Mouse (Mus musculus): ENCODE measurements around the gene Eml4. TPM values are rescaled to one million over a fixed set of nuclear protein-coding genes. Genes with fewer than 3 reads are reported as not detected.

Gene Eml4
- total RNA-seq, 2 experiments from 2014 or later: 3.3 to 4.4 TPM

DNA sequence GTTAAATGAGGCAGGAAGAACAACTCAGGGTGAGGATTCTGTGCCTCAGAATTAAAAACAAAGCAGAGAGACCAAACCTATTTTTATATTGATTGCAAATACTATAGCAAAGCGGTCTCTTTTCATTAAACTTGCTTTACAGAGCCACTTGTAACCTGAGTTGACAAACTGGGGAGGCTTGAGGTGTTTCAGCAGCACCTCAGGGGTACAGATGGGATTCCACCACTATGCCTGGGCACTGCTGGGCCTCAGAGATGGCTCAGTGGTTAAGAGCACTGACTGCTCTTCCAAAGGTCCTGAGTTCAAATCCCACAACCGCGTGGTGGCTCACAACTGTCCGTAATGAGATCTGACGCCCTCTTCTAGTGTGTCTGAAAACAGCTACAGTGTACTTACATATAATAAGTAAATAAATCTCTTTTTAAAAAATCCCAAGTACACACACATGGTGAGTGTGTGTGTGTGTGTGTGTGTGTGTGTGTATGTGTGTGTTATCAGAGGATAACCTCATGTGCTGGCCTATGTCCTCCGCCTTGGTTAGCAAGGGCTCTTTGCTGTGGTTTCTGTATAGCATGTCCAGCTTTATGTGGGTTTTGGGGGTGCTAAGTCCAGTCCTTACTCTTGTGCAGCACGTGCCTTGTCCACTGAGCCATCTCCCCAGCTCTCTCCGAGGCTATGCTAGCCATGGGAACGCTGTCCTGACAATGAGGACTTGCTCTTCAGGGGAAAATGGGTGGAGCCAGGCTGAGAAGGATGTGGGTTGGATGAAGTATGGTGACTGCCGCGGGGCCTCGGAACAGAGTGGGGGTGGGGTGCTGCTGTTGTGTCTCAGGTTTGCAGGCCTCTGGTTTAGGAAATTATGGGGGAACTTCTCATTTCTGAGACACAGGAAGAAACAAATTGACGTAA, 176.1 kb downstream of the Eml4 start:
- DNase-seq: peak; percentile 30
- intact Hi-C loops (cut with DNase I; ENCODE audit: low total_unique reads): no loop called here

DNA sequence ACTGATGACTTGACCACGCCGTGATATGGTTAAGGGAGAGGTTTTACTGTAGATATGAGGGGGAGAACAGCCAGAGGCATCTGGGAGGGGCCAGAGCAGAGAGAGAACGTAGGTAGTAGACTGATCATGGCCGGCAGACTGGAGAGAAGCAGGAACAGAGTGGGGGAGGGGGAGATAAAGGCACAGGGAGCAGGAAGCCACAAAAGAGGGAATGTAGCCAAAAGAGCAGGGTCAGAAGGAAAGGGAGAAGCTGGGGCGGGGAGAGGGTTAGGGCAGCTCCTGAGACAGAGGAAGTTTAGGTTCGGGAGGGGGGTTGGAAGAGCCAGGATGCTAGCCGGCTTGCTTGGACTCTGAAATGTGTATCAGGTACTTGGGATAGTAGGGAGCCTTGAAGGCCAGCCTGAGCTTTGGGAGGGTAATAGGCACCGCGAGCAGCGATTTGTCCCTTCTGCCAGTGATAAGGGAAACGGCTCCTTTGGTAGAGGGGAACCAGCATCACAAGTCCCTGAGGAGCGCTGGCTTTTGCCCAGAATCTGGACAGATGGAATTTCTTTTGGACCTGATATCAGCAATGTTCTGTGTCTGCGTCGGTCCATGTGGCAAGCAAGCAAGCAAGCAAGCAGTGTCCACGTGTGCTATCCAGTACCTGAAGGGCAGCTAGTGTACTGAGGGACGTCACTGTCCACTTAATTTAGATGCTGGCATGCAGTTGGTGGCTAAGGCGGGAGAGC, 177.1 kb downstream of the Eml4 start:
- DNase-seq: no peak

More for the DNA sequence above, 177.1 kb downstream of the Eml4 start:
- intact Hi-C loops (cut with DNase I; ENCODE audit: low total_unique reads): no loop called here

Other genes starting within 250 kb of the Eml4 start
- 10 to 100 TPM; 56.6 to 62.4 TPM for gene Pkdcc, start 135.6 kb upstream of the Eml4 start, total RNA-seq (2021)
- gene Cox7a2l, start 166.4 kb downstream of the Eml4 start, total RNA-seq (2021): 100 to 1,000 TPM; 129 to 148 TPM